Mouse (Mus musculus): Measurements from ENCODE around the gene Ppm1m. TPM values are rescaled to one million over a fixed set of nuclear protein-coding genes. Genes with fewer than 3 reads are reported as not detected.

Gene Ppm1m
- polyA plus RNA-seq, 1 experiment: 42.8 TPM

DNA sequence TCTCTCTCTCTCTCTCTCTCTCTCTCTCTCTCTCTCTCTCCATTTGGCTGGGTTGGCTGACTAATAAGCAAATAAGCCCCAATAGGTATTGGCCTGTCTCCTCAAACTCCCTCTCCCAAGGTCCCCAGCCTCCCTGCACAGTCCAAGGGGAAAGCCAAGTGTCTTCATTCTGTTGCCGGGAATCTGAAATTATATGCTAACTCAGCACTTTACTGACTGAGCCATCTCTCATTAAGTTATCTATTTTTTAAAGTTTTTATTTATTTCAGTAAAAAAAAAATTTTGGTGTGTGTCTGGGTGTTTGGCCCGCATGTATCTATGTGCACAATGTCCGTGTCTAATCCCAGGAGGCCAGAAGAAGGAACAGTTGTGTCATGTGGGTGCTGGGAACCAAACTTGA lies 2.3 kb upstream of the Ppm1m start:
- no peak for TF ChIP-seq FOSL1 (IDR thresholded peaks at IDR 0.05; ENCODE audit: insufficient read depth, low read length, poor library complexity, severe bottlenecking)
- TF ChIP-seq MYOG (IDR thresholded peaks at IDR 0.05; ENCODE audit: control insufficient read depth, extremely low read depth, insufficient read length): no peak
- no peak for TF ChIP-seq CEBPB (IDR thresholded peaks at IDR 0.05; ENCODE audit: low read depth)
- no peak for TF ChIP-seq USF1 (IDR thresholded peaks at IDR 0.05; ENCODE audit: low read depth)
- no peak for TF ChIP-seq CTCF (IDR thresholded peaks at IDR 0.05; ENCODE audit: control insufficient read depth, insufficient read depth, insufficient read length)
- no peak for TF ChIP-seq MAX (IDR thresholded peaks at IDR 0.05)
- no peak for TF ChIP-seq MYOD1 (IDR thresholded peaks at IDR 0.05; ENCODE audit: control insufficient read depth, insufficient read length, low read depth)
- H3K4me3 ChIP-seq (ENCODE audit: insufficient read depth, poor library complexity, severe bottlenecking): no peak overlapping the region
- no peak overlapping the region for H3ac ChIP-seq (ENCODE audit: control insufficient read depth, insufficient read length, low read depth)
- H3K79me2 ChIP-seq (ENCODE audit: control insufficient read depth, insufficient read depth): no peaks in the 10 kb centered on the region
- H3K36me3 ChIP-seq (ENCODE audit: control insufficient read depth, insufficient read depth): no peaks in the 10 kb centered on the region
- no peaks in the 10 kb centered on the region for H3K27me3 ChIP-seq (ENCODE audit: control insufficient read depth, insufficient read depth, insufficient read length)
- H3K79me3 ChIP-seq (ENCODE audit: low read depth): no peaks in the 10 kb centered on the region

DNA sequence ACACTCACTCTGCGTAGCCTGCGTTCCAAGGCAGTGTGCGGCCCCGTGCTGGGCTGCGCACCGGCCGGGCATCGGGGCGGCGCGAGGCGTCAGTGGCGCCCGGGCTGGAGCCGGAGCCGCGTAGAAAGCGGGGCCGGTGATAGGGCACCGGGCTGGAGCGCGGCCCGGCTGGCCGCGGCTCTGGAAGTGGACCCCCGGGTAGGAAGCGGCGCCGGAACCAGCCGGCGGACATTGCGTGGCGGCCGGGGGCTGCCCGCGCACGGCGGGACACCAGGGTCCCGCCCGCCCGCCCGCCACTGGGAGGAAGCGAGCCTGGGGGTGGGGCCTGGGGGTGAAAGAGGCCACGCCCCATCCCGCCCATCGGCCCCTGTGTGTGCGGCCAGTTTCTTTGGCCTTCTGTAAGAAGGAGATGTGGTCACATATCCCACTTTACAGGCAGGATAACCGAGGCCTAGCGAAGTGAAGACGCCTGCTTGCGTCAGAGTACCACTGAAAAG lies 536 bp downstream of the Ppm1m start:
- TF ChIP-seq MYOG (IDR thresholded peaks at IDR 0.05; ENCODE audit: control insufficient read depth, extremely low read depth, insufficient read length): no peak
- no peak for TF ChIP-seq CEBPB (IDR thresholded peaks at IDR 0.05; ENCODE audit: low read depth)
- no peak for TF ChIP-seq FOSL1 (IDR thresholded peaks at IDR 0.05; ENCODE audit: insufficient read depth, low read length, poor library complexity, severe bottlenecking)
- TF ChIP-seq MYOD1 (IDR thresholded peaks at IDR 0.05; ENCODE audit: control insufficient read depth, insufficient read length, low read depth): no peak
- TF ChIP-seq MAX (IDR thresholded peaks at IDR 0.05): no peak
- no peak for TF ChIP-seq CTCF (IDR thresholded peaks at IDR 0.05; ENCODE audit: control insufficient read depth, insufficient read depth, insufficient read length)
- no peak for TF ChIP-seq USF1 (IDR thresholded peaks at IDR 0.05; ENCODE audit: low read depth)
- H3K79me3 ChIP-seq (ENCODE audit: low read depth): no peaks in the 10 kb centered on the region
- peaks cover 6% of the 10 kb centered on the region for H3K36me3 ChIP-seq (ENCODE audit: control insufficient read depth, insufficient read depth)
- no peaks in the 10 kb centered on the region for H3K79me2 ChIP-seq (ENCODE audit: control insufficient read depth, insufficient read depth)
- H3ac ChIP-seq (ENCODE audit: control insufficient read depth, insufficient read length, low read depth): peak overlapping the region; percentile 84
- H3K4me3 ChIP-seq (ENCODE audit: insufficient read depth, poor library complexity, severe bottlenecking): peak overlapping the region; percentile 30
- no peaks in the 10 kb centered on the region for H3K27me3 ChIP-seq (ENCODE audit: control insufficient read depth, insufficient read depth, insufficient read length)

DNA sequence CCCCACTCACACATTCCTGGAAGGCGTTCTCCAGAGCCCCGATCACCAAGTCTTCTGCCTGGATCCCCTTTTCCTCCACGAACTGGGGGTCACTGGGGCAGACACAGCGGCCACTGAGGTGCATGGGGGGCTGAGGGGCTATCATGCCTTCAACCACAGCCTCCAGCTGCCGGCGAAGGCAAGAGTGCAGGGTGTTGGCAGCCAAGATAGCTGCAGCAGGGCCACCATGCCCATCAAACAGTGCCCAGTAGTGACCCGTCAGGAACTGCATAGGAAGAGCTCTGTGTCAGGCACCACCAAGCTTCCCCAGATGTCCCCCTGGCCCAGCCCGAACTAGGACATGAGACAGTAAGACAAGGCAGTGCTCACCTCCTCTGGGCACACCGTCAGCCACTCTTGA lies 1.8 kb downstream of the Ppm1m start:
- no peaks in the 10 kb centered on the region for H3K27me3 ChIP-seq (ENCODE audit: control insufficient read depth, insufficient read depth, insufficient read length)
- no peak overlapping the region for H3ac ChIP-seq (ENCODE audit: control insufficient read depth, insufficient read length, low read depth)
- no peak for TF ChIP-seq CTCF (IDR thresholded peaks at IDR 0.05; ENCODE audit: control insufficient read depth, insufficient read depth, insufficient read length)
- no peak for TF ChIP-seq FOSL1 (IDR thresholded peaks at IDR 0.05; ENCODE audit: insufficient read depth, low read length, poor library complexity, severe bottlenecking)
- no peak for TF ChIP-seq MYOD1 (IDR thresholded peaks at IDR 0.05; ENCODE audit: control insufficient read depth, insufficient read length, low read depth)
- TF ChIP-seq CEBPB (IDR thresholded peaks at IDR 0.05; ENCODE audit: low read depth): no peak
- TF ChIP-seq MYOG (IDR thresholded peaks at IDR 0.05; ENCODE audit: control insufficient read depth, extremely low read depth, insufficient read length): no peak
- no peak for TF ChIP-seq MAX (IDR thresholded peaks at IDR 0.05)
- TF ChIP-seq USF1 (IDR thresholded peaks at IDR 0.05; ENCODE audit: low read depth): no peak
- peaks cover 6% of the 10 kb centered on the region for H3K36me3 ChIP-seq (ENCODE audit: control insufficient read depth, insufficient read depth)
- no peak overlapping the region for H3K4me3 ChIP-seq (ENCODE audit: insufficient read depth, poor library complexity, severe bottlenecking)
- H3K79me2 ChIP-seq (ENCODE audit: control insufficient read depth, insufficient read depth): no peaks in the 10 kb centered on the region
- no peaks in the 10 kb centered on the region for H3K79me3 ChIP-seq (ENCODE audit: low read depth)

DNA sequence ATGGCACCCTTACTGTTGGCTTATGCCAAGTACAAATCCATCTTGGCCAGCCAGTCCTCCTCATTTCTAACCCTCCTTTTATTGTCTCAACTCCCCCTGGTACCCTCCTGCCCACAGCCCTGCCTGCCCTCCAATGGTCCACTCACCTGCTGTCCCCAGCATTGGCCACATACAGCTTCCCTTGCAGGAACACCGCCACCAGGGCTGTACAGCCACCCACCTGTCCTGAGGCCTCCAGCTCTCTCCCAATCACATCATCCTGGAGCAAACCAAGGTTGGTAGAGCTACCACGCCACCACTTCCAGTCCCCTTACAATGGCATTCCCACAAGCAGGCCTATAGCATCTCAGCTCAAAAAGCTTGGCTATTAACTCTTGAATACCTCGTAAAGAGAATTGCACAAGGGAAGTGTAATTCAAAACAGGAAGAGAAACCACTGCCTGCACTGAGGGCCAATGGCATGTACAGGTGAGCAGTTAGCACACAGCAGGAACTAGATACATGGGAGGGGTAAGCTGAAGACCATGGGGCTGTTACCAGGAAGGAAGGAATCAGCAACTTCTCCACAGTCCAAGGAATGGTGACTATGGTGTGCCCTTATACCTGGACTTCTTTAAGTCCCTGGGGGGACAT lies 2.3 kb downstream of the Ppm1m start:
- H3K36me3 ChIP-seq (ENCODE audit: control insufficient read depth, insufficient read depth): peaks cover 6% of the 10 kb centered on the region

DNA sequence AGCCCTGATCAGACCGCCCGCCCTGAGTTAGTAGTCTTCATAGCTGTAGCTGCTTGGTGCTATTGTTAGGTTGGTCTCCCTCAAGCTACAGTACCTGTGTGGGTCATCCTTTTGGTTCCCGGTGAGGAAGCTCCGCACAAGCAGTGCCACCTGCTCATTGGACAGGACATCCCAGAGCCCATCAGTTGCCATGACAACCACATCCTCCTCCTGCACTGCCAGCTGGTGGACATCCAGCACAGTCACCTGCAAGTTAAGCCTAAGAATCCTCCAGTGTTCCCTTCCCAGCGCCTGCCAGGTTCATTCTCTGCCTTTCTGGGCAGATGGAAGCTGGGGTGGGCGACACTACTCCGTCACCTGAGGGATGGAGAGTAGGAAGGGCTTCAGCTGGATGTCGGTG lies 3.9 kb downstream of the Ppm1m start:
- no peaks in the 10 kb centered on the region for H3K27me3 ChIP-seq (ENCODE audit: control insufficient read depth, insufficient read depth, insufficient read length)
- H3K79me2 ChIP-seq (ENCODE audit: control insufficient read depth, insufficient read depth): no peaks in the 10 kb centered on the region
- H3K79me3 ChIP-seq (ENCODE audit: low read depth): no peaks in the 10 kb centered on the region
- no peak overlapping the region for H3K4me3 ChIP-seq (ENCODE audit: insufficient read depth, poor library complexity, severe bottlenecking)
- no peak overlapping the region for H3ac ChIP-seq (ENCODE audit: control insufficient read depth, insufficient read length, low read depth)
- H3K36me3 ChIP-seq (ENCODE audit: control insufficient read depth, insufficient read depth): peaks cover 17% of the 10 kb centered on the region
- TF ChIP-seq MAX (IDR thresholded peaks at IDR 0.05) (no peak), FOSL1 (IDR thresholded peaks at IDR 0.05; ENCODE audit: insufficient read depth, low read length, poor library complexity, severe bottlenecking) (no peak), CTCF (IDR thresholded peaks at IDR 0.05; ENCODE audit: control insufficient read depth, insufficient read depth, insufficient read length) (no peak), MYOD1 (IDR thresholded peaks at IDR 0.05; ENCODE audit: control insufficient read depth, insufficient read length, low read depth) (no peak), CEBPB (IDR thresholded peaks at IDR 0.05; ENCODE audit: low read depth) (no peak)

More for the DNA sequence above, 2.3 kb downstream of the Ppm1m start:
- Histone ChIP-seq H3K79me3 (ENCODE audit: low read depth) (no peaks in the 10 kb centered on the region), H3K79me2 (ENCODE audit: control insufficient read depth, insufficient read depth) (no peaks in the 10 kb centered on the region), H3K27me3 (ENCODE audit: control insufficient read depth, insufficient read depth, insufficient read length) (no peaks in the 10 kb centered on the region), H3K4me3 (ENCODE audit: insufficient read depth, poor library complexity, severe bottlenecking) (no peak overlapping the region), H3ac (ENCODE audit: control insufficient read depth, insufficient read length, low read depth) (no peak overlapping the region)
- no peak for TF ChIP-seq MYOG (IDR thresholded peaks at IDR 0.05; ENCODE audit: control insufficient read depth, extremely low read depth, insufficient read length)
- no peak for TF ChIP-seq FOSL1 (IDR thresholded peaks at IDR 0.05; ENCODE audit: insufficient read depth, low read length, poor library complexity, severe bottlenecking)
- no peak for TF ChIP-seq MAX (IDR thresholded peaks at IDR 0.05)
- no peak for TF ChIP-seq USF1 (IDR thresholded peaks at IDR 0.05; ENCODE audit: low read depth)
- TF ChIP-seq CTCF (IDR thresholded peaks at IDR 0.05; ENCODE audit: control insufficient read depth, insufficient read depth, insufficient read length): no peak

Measured in C2C12 (cell line).